Mouse (Mus musculus): Measurements from ENCODE around the gene Cdc34. TPM values are rescaled to one million over a fixed set of nuclear protein-coding genes. Genes with fewer than 3 reads are reported as not detected.
"Not testable (repeated sequence)": the region's sequence is repeated elsewhere in the genome, so short reads cannot be mapped to it uniquely, and the experiment has no call there.

The Cdc34 gene
- polyA plus RNA-seq, 1 experiment, result 93.9 TPM

GRCm38 (mm10) chr10:79701443-79702129 lies 19.6 kb downstream of the Cdc34 start:
- DNase-seq, result no peak
- peaks cover 31% of the 10 kb centered on the region for H3K4me1 ChIP-seq (ENCODE audit: control insufficient read depth, insufficient read depth, low read length)
- H3K4me3 ChIP-seq (replicated peaks; ENCODE audit: insufficient read depth, low read depth, low read length), result no peak overlapping the region
- H3K27ac ChIP-seq (ENCODE audit: insufficient read depth, low read length), result no peak overlapping the region
- H3K27me3 ChIP-seq (ENCODE audit: control insufficient read depth, insufficient read depth, low read length), result no peaks in the 10 kb centered on the region
- WGBS, result 81% methylated on average over 10 of the region's 10 CpGs
- no peak for TF ChIP-seq POLR2A (IDR thresholded peaks at IDR 0.05; ENCODE audit: borderline replicate concordance, insufficient read depth, low read length)
- TF ChIP-seq CTCF (IDR thresholded peaks at IDR 0.05; ENCODE audit: borderline replicate concordance, insufficient read depth, low read depth, low read length), result no peak

GRCm38 (mm10) chr10:79702970-79703369 lies 21.0 kb downstream of the Cdc34 start:
- not testable (repeated sequence) for H3K27ac ChIP-seq (ENCODE audit: insufficient read depth, low read length); H3K4me3 ChIP-seq (replicated peaks; ENCODE audit: insufficient read depth, low read depth, low read length); DNase-seq; H3K27me3 ChIP-seq (ENCODE audit: control insufficient read depth, insufficient read depth, low read length)
- WGBS, result 86% methylated on average over 4 of the region's 4 CpGs
- peaks cover 32% of the 10 kb centered on the region for H3K4me1 ChIP-seq (ENCODE audit: control insufficient read depth, insufficient read depth, low read length)

- Histone ChIP-seq H3K4me3 (replicated peaks; ENCODE audit: insufficient read depth, low read depth, low read length) (no peak overlapping the region), H3K27me3 (ENCODE audit: control insufficient read depth, insufficient read depth, low read length) (no peaks in the 10 kb centered on the region), H3K4me1 (ENCODE audit: control insufficient read depth, insufficient read depth, low read length) (peaks cover 28% of the 10 kb centered on the region), H3K27ac (ENCODE audit: insufficient read depth, low read length) (no peak overlapping the region)
- TF ChIP-seq CTCF (IDR thresholded peaks at IDR 0.05; ENCODE audit: borderline replicate concordance, insufficient read depth, low read depth, low read length) (no peak), POLR2A (IDR thresholded peaks at IDR 0.05; ENCODE audit: borderline replicate concordance, insufficient read depth, low read length) (no peak)
- no peak for DNase-seq
- WGBS, result 76% methylated on average over 10 of the region's 10 CpGs
Measured at GRCm38 (mm10) chr10:79703541-79703940, 21.5 kb downstream of the Cdc34 start.

GRCm38 (mm10) chr10:79704065-79704969 lies 22.3 kb downstream of the Cdc34 start, which contains the start of gene Bsg:
Gene Bsg (plus strand): TSS chr10:79704491.
- DNase-seq, result peak; percentile 99
- H3K27ac ChIP-seq (ENCODE audit: insufficient read depth, low read length), result peak within 1 kb of the TSS; percentile 96
- peaks cover 28% of the 10 kb centered on the region for H3K4me1 ChIP-seq (ENCODE audit: control insufficient read depth, insufficient read depth, low read length)
- TF ChIP-seq CTCF (IDR thresholded peaks at IDR 0.05; ENCODE audit: borderline replicate concordance, insufficient read depth, low read depth, low read length) (peak; percentile 57), POLR2A (IDR thresholded peaks at IDR 0.05; ENCODE audit: borderline replicate concordance, insufficient read depth, low read length) (peak; percentile 96)
- peak within 1 kb of the TSS; percentile 90 for H3K4me3 ChIP-seq (replicated peaks; ENCODE audit: insufficient read depth, low read depth, low read length)
- H3K27me3 ChIP-seq (ENCODE audit: control insufficient read depth, insufficient read depth, low read length), result no peaks in the 10 kb centered on the region
- WGBS, result under 1% methylated on average over 63 of the region's 65 CpGs

GRCm38 (mm10) chr10:79704970-79705360 lies 23.0 kb downstream of the Cdc34 start:
- Histone ChIP-seq H3K4me3 (replicated peaks; ENCODE audit: insufficient read depth, low read depth, low read length) (peak overlapping the region; percentile 90), H3K27me3 (ENCODE audit: control insufficient read depth, insufficient read depth, low read length) (no peaks in the 10 kb centered on the region), H3K4me1 (ENCODE audit: control insufficient read depth, insufficient read depth, low read length) (peaks cover 35% of the 10 kb centered on the region), H3K27ac (ENCODE audit: insufficient read depth, low read length) (peak overlapping the region; percentile 96)
- no peak for DNase-seq
- WGBS, result 2% methylated on average over 10 of the region's 10 CpGs
- TF ChIP-seq CTCF (IDR thresholded peaks at IDR 0.05; ENCODE audit: borderline replicate concordance, insufficient read depth, low read depth, low read length) (no peak), POLR2A (IDR thresholded peaks at IDR 0.05; ENCODE audit: borderline replicate concordance, insufficient read depth, low read length) (no peak)

GRCm38 (mm10) chr10:79705951-79706350 lies 24.0 kb downstream of the Cdc34 start:
- H3K27me3 ChIP-seq (ENCODE audit: control insufficient read depth, insufficient read depth, low read length), result no peaks in the 10 kb centered on the region
- TF ChIP-seq POLR2A (IDR thresholded peaks at IDR 0.05; ENCODE audit: borderline replicate concordance, insufficient read depth, low read length) (no peak), CTCF (IDR thresholded peaks at IDR 0.05; ENCODE audit: borderline replicate concordance, insufficient read depth, low read depth, low read length) (no peak)
- peak overlapping the region; percentile 96 for H3K27ac ChIP-seq (ENCODE audit: insufficient read depth, low read length)
- peak overlapping the region; percentile 90 for H3K4me3 ChIP-seq (replicated peaks; ENCODE audit: insufficient read depth, low read depth, low read length)
- 33% methylated on average over 5 of the region's 5 CpGs for WGBS
- DNase-seq, result no peak
- H3K4me1 ChIP-seq (ENCODE audit: control insufficient read depth, insufficient read depth, low read length), result peaks cover 36% of the 10 kb centered on the region

GRCm38 (mm10) chr10:79706406-79707094 lies 24.6 kb downstream of the Cdc34 start:
- DNase-seq, result peak; percentile 68 to 71
- H3K27ac ChIP-seq (ENCODE audit: insufficient read depth, low read length), result peak overlapping the region; percentile 96
- H3K4me1 ChIP-seq (ENCODE audit: control insufficient read depth, insufficient read depth, low read length), result peaks cover 36% of the 10 kb centered on the region
- no peak for TF ChIP-seq POLR2A (IDR thresholded peaks at IDR 0.05; ENCODE audit: borderline replicate concordance, insufficient read depth, low read length)
- peak overlapping the region; percentile 90 for H3K4me3 ChIP-seq (replicated peaks; ENCODE audit: insufficient read depth, low read depth, low read length)
- WGBS, result 3% methylated on average over 5 of the region's 5 CpGs
- H3K27me3 ChIP-seq (ENCODE audit: control insufficient read depth, insufficient read depth, low read length), result no peaks in the 10 kb centered on the region
